Mouse (Mus musculus) gastrocnemius, postnatal 4 days (tissue): ENCODE measurements around the gene Frs2. TPM values are rescaled to one million over a fixed set of nuclear protein-coding genes. Genes with fewer than 3 reads are reported as not detected.

ENCODE experiments used
- DNase-seq, 2 experiments: peaks; one replicate each; pipeline ENCODE4 v3.0.0; 2021 to 2022; ENCODE audit warnings: low spot score in 2 of 2, mixed read lengths in 2 of 2
- total RNA-seq, 2 experiments: library from RNA; stranded (reverse); gene quantifications; 2 replicates each; pipeline ENCODE4 v1.2.3; 2021

Gene Frs2
- total RNA-seq, 2 experiments from 2014 or later, result 15.4 to 17.7 TPM

DNA sequence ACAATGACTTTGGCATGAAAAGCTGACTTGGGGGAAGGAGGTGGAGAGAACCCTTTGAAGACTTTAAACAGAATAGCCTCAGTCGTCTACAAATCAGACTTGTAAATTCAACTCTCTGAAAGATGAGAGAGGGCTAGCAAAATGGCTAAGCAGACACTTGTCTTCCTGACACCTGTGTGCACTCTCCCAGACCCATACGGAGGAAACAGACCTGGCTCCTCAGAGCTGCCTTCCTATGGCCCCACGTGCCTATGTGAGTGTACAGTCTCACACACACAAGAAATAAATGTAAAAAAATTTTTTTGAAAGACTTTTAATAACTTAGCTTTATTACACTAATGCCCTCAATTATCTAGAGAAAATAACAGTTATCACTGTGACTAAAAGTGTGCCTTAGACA, 41.6 kb downstream of the Frs2 start:
- DNase-seq, result no peak

DNA sequence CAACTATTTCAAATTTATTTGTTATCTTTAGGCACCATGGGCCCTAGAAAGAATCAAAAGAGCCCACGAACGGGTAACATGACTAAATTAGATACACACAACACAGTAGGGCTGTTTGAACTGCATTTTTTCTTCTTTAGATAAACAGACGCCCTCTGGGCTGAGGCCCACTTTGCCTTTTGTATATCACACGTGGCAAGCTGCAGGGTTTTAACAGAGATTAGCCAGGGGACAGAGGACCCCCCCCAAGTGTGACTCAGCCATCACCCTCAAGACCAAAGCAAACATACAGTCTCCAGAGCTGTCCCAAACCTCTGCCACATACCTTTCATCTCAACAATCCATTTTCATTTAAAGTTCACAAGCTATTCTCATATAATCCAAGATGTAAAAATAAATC, 42.1 kb downstream of the Frs2 start:
- DNase-seq, result no peak

DNA sequence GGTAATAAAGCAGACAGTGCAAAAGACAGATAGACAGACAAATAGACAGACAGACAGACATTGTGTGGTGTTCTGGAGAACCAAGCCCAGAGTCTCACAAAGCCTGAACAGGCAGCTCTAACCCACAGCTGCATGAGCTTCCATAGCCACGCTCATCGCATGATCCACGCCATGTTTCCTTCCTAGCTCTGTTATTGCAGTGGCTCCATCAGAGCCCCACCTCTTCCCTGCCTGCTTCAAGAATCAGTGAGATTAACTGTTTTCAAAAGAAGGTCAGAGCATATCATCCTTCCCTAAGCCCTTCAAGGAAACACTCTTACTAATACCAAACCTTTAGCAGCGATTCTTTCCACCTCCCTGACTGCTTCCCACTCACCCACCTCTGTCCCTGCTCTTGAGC, 43.3 kb downstream of the Frs2 start:
- no peak for DNase-seq

DNA sequence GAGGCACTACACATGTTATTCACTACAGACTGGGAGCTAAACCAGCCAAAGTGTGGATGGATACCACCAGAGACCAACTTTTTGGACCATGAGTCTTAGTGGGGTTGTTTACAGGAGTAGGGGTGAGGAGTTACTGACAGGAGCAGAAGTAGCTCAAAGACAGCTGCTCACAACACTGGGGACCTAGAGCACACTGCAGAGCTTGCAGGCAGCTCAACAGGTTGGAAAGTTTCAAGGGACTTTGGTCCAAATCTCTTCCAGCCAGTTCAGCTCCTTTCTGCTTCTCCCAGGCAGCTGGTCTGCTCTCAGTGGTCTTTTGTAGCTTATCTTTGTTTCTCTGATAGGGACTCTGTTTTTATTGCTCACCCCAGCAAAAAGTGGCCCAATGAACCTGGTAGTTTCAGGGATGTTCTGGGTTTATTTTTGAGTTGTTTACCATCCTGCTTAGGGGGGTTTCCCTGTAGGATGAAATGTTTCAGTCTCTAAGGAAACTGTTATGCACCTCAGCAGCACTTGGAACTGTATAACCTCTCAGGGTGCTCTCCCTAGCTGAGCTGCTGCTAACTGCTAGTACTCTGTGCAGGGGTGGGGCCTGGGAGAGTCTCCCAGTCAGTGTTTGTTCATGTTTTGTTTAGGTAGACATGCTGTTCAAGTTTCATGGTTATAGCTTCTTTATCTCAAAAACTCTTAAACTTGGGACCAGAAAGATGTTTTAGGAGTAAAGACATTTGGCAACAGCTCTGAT, 44.3 kb downstream of the Frs2 start:
- no peak for DNase-seq

DNA sequence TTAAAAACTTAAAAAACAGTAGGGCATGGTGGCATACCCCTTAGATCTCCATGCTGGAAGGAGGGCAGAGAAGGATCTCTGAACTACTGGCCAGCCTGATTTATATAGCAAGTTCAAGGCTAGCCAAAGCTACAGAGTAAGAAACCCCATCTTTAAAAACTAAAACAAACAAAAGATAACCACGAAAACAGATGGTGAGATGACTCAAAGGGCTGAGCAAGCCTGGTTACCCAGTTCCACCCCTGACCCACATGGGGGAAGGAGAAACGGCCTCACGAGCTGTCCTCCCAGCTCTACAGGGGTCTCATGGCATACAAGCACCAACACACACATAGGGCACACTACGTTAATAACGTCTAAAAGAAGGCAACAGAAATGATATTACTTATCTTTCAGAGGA, 48.2 kb downstream of the Frs2 start:
- no peak for DNase-seq

DNA sequence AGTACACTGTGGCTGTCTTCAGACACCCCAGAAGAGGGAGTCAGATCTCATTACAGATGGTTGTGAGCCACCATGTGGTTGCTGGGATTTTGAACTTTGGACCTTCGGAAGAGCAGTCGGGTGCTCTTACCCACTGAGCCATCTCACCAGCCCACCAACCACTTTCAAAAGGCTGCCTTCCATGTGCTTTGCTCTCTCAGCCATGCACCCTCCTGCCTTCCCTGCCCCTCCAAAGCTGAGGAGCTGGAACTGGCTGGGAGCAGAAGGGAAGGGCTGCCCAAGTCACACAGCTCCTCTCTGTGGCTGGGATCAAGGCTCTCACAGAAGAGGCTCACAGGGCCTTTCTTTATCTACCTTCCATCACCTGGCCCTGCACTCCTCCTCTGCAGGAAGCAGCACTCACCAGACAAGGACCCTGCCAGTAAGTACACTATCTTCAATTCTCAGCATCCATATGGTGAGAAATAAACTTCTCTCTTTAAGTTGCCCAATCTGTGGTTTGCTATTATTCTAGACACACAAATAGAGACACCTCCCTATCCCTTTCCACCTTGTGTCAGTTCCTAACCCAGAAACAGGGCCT, 51.1 kb downstream of the Frs2 start:
- DNase-seq, result no peak

DNA sequence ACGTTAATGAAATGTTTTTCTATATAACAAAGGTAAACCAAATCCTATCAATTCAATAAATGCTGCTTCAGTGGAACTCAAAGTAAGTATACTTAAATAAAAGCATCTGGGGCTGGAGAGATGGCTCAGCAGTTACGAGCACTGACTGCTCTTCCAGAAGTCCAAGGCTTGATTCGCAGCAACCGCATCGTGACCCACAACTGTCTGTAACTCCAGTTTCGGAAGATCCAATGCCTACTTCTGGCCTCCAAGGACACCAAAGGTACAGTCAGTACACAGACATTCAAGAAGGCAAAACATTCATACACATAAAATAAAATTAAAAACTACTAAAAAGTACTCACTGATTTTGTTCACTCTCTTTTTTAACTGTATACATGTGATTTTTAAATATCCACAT, 52.2 kb downstream of the Frs2 start:
- DNase-seq, result no peak

DNA sequence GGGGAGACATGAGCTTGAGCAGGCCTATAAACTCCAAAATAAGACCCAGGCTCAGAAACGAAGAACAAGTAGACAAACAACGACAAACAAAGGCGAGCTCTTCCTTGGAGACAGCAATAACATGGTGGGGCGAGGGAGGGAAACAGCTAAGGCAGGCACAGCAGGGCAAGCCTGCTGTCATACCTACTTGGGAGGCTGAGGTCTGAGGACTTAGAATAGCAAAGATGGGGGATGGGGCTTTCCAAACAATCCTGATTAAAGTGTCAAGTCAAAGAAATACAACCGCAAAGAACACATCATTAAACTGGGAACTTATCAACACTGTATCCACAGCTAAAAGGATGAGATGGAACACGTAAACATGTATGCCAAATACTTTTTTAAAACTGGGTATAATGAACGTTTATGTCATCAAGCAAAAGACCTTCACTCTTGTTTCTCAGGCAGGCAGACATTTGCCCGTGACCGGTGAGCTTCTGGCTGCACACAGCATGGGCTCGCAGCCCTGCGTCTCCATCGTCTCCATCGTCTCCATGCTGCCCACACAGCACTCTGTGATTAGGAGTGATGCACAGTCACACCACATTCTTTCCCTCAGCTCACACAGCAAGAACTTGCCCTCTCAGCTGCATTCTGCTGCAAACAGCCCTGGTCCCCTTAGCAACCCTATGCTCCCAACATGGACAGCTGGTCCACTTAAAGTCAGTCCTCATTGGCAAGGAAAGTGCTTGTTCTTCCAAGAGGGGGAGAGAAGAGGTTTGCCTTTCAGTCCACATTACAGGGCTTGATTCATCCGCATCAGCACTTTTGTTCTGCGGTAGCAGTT, 53.6 kb downstream of the Frs2 start:
- DNase-seq, result peak in 1 of 2 experiments; percentile 18

DNA sequence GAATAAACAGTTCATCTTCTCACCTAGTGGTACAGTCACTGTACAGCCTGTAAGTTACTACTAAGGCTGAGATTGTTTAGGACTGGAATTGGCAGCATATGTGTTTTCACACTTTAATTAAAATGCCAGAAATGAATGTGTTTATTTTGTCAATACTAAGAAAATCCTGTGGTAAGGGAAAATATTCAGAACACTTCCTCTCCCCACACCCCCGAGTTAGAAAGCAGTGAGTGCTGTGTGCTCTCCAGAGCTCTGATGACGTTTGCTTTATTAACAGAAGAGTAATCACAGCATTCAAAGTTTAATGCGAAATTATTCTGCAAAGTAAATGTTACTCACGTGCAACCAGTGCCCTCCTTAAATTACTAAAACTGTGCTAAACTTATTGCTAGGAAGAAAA, 58.7 kb downstream of the Frs2 start:
- no peak for DNase-seq

DNA sequence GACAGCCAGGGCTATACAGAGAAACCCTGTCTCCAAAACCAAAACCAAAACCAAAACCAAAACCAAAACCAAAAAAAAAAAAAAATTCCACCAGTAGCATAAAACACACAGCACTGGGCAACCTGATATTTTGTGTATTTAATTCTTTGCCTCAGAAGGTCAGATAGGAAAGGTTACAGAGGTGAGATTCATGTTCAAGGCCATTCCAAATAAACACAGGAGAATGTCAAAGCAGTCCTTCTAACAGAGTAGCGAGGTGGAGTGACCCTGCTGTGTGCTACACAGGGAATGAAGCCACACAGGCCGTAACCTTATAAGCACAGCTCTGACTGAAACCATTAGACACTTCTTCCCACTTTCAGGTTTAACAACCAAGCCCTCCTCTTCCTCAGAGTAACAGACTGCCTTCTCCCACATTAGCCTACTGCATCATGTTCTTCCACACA, 66.4 kb downstream of the Frs2 start:
- DNase-seq, result no peak

DNA sequence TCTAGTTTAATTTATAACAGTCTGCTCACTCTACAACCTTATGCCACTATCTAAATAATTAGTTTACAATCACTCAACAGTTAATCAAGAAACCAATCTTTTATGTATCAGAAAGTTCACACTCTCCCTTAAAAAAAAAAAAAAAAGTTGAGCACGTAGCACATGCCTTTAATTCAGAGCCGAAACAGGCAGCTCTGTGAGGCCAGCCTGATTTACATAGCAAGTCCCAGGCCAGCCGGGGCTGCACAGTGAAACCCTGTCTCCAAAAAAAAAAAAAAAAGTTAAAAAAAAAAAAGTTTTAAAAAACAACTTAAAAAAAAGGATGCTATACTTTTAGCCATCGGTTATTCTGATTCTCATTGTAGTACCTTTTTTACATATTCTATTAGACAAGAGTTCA, 67.0 kb downstream of the Frs2 start:
- no peak for DNase-seq

DNA sequence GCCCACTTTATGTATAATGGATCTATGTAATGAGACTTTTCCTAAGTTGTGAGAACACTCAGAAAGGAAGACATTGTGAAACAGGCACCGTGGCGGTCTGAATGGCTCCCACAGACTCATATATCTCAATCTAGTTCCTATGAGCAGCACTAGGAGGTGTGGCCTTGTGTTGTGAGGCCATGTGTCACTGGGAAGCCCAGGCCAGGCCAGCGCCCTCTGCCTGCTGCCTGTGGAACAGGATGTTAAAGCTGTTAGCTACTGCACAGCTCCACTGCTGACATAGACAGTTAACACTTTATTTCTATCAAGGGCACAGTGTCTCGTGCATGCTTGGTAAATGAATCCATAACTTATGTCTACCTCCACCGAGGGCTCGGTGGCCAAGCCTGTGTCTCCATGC, 70.0 kb downstream of the Frs2 start:
- DNase-seq, result peak in 1 of 2 experiments; percentile 51

DNA sequence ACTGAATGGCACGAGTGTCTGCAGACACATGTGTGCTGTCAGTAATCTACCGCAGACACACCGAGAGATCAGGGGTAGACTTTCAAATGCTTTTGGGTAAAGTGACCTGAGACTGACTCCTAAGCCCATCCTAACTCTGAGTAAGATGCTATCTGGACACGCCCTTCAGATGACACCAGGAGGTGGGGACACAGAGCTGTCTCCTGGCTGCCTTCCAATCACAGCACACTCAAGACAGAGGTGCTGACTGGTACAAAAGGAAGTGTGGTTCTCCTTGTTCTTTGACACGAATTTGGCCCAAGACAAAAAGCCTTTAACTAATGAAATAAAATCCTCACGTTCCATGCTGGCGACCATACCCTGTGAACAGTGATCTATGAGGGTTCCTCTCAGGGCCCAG, 75.2 kb downstream of the Frs2 start:
- DNase-seq, result no peak

DNA sequence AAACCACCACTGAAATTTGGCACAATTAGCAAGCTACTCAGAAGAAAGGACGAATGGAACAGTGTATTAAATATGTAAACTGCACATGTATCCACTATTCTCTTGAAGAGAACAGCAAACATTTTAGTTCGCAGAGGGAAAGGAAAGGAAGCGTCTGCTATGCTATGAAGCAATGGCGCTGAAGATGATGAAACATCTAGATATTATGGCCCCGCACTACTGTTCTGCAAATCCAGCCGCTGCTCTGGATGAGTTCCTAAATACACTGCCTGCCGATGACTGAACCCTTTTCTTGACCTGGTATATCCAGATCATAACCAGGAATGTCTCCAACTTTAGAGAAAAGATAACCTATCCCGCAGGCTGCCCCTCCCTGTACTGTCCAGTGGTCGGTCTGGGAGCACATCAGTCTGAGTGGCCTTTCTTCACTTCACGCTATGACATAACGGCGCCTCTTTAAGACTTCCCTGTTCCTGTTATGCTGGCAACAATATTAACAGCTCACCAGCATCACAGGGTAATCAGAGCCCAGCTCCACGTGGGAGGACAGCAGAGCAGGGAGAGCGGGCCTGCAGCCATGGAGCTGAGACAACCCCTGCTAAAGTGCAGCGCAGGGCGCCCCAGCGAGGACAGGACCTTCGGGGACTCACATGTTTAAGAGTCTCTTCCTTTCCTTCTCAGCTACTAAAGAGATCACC, 76.0 kb downstream of the Frs2 start:
- DNase-seq, result no peak

DNA sequence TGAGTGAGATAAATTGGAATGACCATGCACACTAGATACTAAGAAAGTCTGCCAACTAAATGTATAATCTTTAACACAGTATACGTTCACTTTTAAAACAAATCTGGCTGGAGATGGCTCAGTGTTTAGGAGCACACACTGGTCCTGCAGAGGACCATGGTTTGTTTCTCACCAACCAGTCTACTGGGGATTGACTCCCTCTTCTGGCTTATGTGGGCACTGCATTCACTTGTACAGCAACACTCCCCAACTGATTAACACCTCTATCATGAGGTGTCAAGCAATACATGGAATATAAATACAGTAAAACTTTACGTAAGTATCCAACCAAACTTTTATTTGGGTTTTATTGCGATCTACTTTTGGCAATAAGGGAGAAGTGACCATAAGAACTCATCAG, 79.2 kb downstream of the Frs2 start:
- DNase-seq, result no peak

DNA sequence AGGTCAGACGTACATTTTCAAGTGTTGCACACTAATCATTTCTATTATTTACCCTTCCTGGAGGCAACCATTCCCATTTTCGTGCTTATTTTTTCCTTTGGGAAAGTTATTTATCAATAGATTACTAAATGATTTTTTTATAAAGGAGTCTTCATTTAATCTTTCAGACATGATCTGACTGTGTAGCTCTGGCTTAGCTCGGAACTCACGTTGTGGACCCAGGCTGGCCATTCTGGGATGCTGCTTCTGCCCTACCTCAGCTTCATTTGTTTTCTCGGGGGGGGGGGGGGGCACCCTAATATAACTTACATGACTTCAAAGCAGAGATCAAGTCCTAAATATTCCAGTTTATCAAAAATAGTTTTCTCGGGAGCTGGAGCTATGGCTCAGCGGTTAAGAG, 84.3 kb downstream of the Frs2 start:
- no peak for DNase-seq

DNA sequence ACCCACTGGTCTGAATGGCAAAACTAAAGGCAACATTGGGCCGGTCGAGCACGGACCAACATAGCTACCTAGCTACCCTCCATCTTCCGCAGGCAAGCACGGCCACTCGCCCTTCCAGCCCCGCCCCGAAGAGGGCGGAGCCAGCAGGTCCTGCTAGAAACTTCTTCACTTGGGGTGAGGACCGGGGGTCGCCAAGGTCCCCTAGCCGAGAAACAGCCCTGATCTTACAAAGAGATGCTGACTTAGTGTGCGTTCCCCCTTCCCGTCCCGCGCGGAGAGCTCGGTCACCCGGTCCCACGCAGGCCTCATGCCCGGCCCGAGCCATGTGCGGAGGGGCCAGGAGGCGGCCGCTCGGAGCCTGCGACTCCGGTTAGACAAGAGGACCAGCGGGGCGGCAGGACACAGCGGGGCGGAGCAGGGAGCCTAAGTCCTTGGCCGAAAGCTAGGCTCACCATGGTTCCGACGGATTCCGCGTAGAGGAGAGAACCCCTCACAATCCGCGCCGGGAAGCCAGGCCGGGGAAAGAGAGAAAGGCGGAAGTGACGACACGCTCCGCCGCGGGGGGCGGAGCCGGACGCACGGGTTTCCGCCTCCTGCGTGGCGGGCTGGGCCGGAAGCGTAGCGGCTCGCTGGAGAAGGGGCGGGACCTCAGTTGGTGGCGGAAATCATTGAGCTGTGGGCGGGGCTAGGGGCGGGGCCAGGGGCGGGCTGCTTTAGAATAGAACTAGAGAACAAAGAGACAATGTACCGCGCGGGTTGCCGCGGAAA, 84.9 kb downstream of the Frs2 start, which contains the start of gene Cct2:
Gene Cct2, minus strand, starts transcription at position 561 of the 768 bp plus-strand sequence.
- DNase-seq, result peak; percentile 86 to 93

DNA sequence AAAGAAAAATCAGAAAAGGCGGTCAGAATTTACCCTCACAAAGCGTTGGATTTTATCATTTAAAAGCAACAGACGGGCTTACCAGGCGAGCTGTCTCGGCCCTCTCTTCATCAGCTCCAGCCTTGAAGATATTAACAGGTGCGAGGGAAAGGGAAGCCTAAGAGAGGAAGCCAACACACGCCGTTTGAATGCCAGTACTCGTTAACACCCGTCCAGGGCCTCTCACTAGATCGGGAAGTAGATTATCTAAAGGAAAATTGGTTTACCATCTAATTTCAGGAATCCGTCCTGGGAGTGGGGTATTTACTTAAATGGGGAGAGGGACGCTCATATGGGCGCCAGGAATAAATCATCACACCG, 85.5 kb downstream of the Frs2 start:
- DNase-seq, result no peak

DNA sequence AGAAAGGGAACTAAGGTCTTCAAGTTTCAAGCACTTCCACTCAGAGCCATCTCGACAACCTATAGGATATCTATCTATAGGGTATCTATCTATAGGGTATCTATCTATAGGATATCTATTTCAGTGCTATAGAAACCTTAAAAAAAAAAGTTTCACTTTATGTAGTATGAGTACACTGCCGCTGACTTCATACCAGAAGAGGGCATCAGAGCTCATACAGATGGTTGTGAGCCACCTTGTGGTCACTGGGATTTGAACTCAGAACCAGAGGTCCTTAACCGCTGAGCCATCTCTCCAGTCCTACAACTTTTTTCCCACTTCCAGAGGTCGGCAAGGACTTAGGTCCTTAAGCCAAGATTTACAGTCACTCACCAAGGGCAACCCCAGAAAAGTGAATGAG, 92.7 kb downstream of the Frs2 start:
- DNase-seq, result no peak

DNA sequence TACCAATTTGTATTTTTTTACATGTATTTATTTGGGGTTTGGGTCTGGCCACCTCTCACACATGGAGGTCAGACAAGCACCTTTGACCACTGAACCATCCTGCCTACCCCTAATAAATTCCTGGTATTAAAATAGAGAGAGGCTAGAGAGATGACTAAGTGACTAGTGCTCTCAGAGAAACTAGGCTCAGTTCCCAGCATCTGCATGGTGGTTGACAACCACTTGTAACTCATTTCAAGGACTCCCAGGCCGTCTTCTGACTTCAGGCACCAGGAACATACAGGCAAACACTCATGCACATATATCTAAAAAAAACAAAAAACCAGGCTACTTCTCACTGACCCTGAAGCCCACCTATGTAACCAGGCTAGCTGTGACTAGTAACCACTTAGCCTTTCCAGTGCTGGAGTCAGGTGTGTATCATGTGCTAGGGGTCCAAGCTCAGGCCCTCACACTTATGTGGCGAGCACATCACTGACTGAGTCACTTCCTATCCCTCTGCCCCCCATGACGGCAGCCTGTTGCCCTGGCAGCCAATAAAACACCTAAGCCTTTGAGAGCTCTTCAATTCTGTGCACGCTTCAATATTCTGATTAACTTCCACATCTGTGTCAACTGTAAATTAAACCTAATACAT, 98.3 kb downstream of the Frs2 start:
- DNase-seq, result no peak
